Mouse (Mus musculus) T-helper 17 cell (primary cell): ENCODE results near the gene Rasgrp4.

ENCODE experiments used
- in situ Hi-C, 2 experiments: fragments of 300-600 bp; cut with MboI, MseI; formaldehyde crosslinking; loops; 1 replicate in 1 of 2; 2 replicates in 1 of 2; pipeline ENCODE4 v1.15.1; 2025; ENCODE audit warnings: high pct_unique_total_duplicates in 2 of 2

Rasgrp4 gene

GRCm38 (mm10) chr7:29134693-29135386 lies at the start of gene Rasgrp4:
Gene Rasgrp4, plus strand, starts transcription at chr7:29134851.
- in situ Hi-C loops, result loop anchor here in 1 of 2 experiments (25.0 kb wide), 1 partner anchor 1773 kb away; the partner anchor contains the start of genes Gm20479 and Shkbp1

DNA sequence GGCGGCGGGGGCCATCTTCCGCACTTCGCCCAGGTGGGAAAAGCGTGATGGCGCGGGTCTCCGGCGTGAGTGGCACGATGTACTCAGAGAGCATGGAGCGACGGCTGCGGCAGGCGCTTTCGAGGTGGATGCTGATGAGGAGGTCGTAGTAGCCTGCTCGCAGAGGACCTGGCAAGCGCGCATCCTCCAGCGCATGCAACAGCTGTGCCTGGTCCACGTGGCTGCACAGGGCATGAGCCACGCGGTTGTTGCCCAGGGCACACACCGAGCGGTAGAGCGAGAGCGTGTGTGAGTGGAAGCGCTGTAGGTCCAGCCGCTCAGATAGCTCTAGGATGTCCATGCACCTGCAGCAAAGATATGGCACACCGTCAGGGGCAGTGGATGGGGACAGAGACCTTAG lies 48.7 kb upstream of the Rasgrp4 start:
- in situ Hi-C loops, result loop anchor here (25.0 kb wide), 2 partner anchors 626 to 974 kb away; no protein-coding TSS in a partner anchor

DNA sequence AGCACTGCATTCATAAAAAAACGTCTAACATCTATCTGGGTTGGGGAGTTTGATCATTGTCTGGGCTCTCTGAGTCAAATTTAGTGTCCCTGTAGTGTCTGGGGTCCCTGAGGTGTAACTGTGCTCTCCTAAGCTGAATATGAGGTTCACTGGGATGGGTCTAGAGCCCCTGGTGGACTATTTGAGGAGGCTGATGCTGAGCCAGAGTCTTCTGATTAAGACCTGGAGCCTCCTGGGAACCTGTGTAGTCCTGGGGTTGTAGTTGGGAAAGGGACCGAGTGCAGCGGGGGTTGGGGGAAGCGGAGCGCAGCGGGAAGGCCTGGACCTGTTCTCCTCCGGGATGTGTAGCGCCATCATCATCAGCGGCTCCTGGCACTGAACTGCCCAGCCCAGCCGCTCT lies 47.7 kb upstream of the Rasgrp4 start:
- in situ Hi-C loops, result loop anchor here (25.0 kb wide), 2 partner anchors 625 to 975 kb away; no protein-coding TSS in a partner anchor

DNA sequence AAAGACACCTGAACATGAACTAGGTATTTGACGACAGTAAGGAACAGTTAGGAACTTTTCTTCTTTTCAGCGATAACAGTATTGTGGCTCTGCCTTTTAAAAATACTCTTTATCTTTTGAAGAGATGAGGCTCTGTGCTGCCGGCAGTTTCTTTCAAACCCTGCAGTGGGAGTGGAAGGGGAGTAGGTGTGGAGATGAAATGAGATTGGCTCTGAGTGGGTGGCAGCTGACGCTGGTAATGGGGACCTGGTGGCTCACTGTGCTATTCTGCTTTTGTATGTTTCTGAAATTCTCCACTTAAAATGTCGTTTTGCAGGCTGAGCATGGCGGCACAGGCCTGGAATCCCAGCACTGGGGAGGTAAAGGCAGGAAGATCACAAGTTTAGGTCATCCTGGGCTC lies 45.8 kb upstream of the Rasgrp4 start:
- in situ Hi-C loops, result loop anchor here (25.0 kb wide), 2 partner anchors 623 to 977 kb away; no protein-coding TSS in a partner anchor

- in situ Hi-C loops, result loop anchor here (10.0 to 25.0 kb wide), 5 partner anchors 268 to 1152 kb away; no protein-coding TSS in a partner anchor
Observed at GRCm38 (mm10) chr7:29097131-29097530, 37.5 kb upstream of the Rasgrp4 start.

GRCm38 (mm10) chr7:29101286-29102017 lies 33.2 kb upstream of the Rasgrp4 start:
- in situ Hi-C loops, result no loop called here

- in situ Hi-C loops, result no loop called here
Observed at GRCm38 (mm10) chr7:29108992-29109955, 25.4 kb upstream of the Rasgrp4 start.

GRCm38 (mm10) chr7:29118142-29118851 lies 16.4 kb upstream of the Rasgrp4 start:
- in situ Hi-C loops, result loop anchor here in 1 of 2 experiments (10.0 kb wide), 1 partner anchor 587 kb away; no protein-coding TSS in a partner anchor

DNA sequence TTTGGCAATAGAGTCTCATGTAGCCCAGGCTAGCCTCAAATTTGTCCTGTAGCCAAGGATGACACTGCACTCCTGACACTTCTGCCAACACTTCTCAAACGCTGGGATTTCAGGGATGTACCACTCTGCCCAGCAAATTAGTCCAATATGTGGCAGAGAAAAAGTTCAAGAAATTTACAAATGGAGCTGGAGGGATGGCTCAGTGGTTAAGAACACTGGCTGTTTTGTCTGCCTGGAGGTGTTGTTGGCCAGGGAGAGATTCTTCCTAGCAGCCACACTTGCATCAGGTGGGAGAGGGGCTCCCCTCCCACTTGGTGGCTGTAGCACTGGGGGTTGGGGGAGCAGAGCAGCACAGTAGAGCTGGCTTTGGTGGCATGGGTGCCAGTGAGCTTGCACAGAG lies 15.1 kb upstream of the Rasgrp4 start:
- in situ Hi-C loops, result loop anchor here in 1 of 2 experiments (10.0 kb wide), 1 partner anchor 585 kb away; no protein-coding TSS in a partner anchor

DNA sequence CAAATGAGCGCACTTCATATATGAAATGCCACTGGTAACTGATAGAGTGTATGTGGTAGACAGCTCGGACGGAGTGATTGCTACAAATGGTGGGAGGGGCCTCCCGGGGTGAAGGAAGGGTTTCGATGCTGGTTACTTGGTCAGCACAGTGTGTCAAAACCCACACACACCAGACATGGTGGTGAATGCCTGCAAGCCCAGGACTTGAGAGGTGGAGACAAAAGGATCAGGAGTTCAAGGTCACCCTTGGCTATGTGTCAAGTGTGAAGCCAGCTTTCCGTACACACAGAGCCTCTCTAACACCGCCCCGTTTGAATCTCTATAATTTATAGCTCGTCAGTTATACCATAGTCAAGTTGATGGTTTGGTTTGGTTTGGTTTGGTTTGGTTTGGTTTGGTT lies 11.8 kb upstream of the Rasgrp4 start:
- in situ Hi-C loops, result no loop called here

GRCm38 (mm10) chr7:29123531-29124358 lies 10.9 kb upstream of the Rasgrp4 start:
- in situ Hi-C loops, result no loop called here

- in situ Hi-C loops, result loop anchor here in 1 of 2 experiments (25.0 kb wide), 1 partner anchor 1763 kb away; the partner anchor contains the start of genes Gm20479 and Shkbp1
Observed at GRCm38 (mm10) chr7:29124970-29125369, 9.7 kb upstream of the Rasgrp4 start, which contains the start of gene Ryr1. Gene Ryr1, minus strand, starts transcription at chr7:29125179.

DNA sequence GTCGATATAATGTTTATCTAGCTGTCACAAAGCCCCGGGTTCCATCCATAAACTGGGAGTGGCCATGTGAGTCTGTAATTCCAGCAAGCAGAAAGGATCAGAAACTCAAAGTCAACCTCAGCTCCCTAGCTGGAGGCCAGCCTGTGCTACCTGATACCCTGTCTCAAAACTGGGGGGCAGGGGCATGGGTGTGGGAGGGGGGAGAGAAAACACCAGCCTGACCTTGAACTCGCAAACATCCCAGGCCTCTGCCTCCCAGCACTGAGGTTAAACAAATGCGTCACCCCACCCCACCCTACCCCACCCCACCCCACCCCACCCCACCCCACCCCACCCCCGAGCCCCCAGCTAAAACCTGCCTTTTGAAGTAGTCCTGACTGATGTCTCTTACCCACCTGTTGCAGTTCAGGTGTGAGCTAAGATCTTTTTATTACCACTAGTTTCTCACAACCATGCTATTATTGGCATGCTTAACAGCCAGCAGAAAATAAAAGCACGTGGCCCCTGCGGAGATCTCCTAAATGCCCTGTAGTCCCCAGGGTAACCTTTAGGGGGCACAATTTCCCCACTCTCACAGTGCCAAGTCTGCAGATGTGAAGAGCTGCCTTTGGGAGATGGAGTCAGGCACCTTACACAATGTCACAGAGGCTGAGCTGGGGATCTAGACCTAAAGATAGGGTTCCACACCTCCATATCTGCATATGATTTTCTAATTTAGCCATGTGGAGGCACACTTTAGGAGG lies 8.3 kb upstream of the Rasgrp4 start:
- in situ Hi-C loops, result loop anchor here in 1 of 2 experiments (25.0 kb wide), 1 partner anchor 1764 kb away; the partner anchor contains the start of genes Gm20479 and Shkbp1

DNA sequence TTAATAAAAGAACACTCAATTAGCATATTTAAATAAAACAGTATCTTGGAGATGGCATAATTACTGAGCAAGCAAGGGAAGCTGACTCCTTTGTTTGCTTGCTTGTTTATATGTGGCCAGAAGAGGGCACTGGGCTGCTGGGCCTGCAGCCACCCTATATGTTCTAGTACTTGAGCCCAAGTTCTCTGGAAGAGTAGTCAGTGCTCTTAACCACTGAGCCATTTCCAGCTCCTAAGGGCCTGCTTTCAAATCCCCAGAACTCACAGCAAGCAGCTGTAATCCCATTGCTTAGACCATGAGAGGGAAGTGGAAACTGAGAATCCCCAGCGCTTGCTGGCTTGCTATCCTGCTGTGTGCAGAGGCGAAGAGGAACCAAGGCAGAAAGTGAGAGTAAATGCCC lies 5.9 kb upstream of the Rasgrp4 start:
- in situ Hi-C loops, result loop anchor here in 1 of 2 experiments (25.0 kb wide), 1 partner anchor 1766 kb away; the partner anchor contains the start of genes Gm20479 and Shkbp1

- in situ Hi-C loops, result loop anchor here in 1 of 2 experiments (25.0 kb wide), 1 partner anchor 1772 kb away; the partner anchor contains the start of genes Gm20479 and Shkbp1
Observed at GRCm38 (mm10) chr7:29134230-29134629, 421 bp upstream of the Rasgrp4 start.

GRCm38 (mm10) chr7:29137429-29137828 lies 2.8 kb downstream of the Rasgrp4 start:
- in situ Hi-C loops, result loop anchor here in 1 of 2 experiments (25.0 kb wide), 1 partner anchor 1775 kb away; the partner anchor contains the start of genes Gm20479 and Shkbp1

DNA sequence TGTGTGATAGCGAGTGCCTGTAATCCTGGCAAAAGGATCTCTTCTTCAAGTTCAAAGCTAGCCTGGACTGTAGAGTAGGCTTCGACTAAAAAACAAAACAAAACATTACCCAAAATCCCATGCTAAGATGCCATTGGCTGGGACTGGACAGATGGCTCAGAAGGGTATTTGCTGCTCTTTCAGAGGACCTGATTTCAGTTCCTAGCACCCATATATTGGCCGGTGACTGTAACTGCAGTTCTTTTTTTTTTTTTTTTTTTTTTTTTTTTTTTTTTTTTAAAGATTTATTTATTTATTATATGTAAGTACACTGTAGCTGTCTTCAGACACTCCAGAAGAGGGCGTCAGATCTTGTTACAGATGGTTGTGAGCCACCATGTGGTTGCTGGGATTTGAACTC lies 4.6 kb downstream of the Rasgrp4 start:
- in situ Hi-C loops, result loop anchor here in 1 of 2 experiments (25.0 kb wide), 1 partner anchor 1777 kb away; the partner anchor contains the start of genes Gm20479 and Shkbp1

- in situ Hi-C loops, result loop anchor here in 1 of 2 experiments (25.0 kb wide), 1 partner anchor 1779 kb away; the partner anchor contains the start of genes Gm20479 and Shkbp1
Observed at GRCm38 (mm10) chr7:29141416-29141815, 6.8 kb downstream of the Rasgrp4 start.
